ENCODE assay signal across 20 mouse cellular contexts in the genomic region with DNA sequence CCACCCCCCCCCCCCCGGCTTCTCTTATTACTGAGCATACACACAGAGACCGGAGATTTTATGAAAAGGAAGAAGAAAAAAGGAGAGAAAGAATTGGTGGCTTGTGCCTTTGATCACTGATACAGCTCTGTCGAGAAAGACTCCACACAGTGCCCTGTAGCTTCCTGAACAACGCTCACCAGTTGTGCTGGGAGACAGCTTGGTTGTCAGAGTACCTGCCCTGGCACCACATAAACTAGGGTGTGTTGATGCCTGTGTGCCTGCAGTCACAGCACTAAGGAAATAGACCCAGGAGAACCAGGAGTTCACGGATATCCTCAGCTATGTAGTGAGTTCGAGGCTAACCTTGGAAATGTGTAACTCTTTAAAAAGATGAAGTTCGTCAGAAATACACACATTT.
"Had no signal": no experiment of that assay in that cellular context is flagged by ENCODE, and none has a peak within 500 bp of the region (broad histone marks: within the 10 kb centered on the region; RNA-seq: fewer than 3 reads in every experiment).

No protein-coding gene starts in this region.

- ATAC-seq: liver, postnatal 0 days had no signal

- DNase-seq: liver, embryonic 13.5 days; liver, postnatal 0 days; lung, adult 2 months; lung, postnatal 14 days; lung, postnatal 36 days; retina, postnatal 1 day; right cerebral cortex, adult 18-20 months; right cerebral cortex, postnatal 25 days; right cerebral cortex, postnatal 4 days; spleen, adult 18-20 months; thymus, adult 18-20 months; thymus, postnatal 14 days; thymus, postnatal 36 days had no signal

- H3K9ac ChIP-seq: liver, embryonic 13.5 days; liver, embryonic 15.5 days; liver, postnatal 0 days; lung, embryonic 15.5 days; neural tube, embryonic 13.5 days; neural tube, embryonic 15.5 days had no signal

- H3K27ac ChIP-seq: liver, embryonic 13.5 days; liver, embryonic 15.5 days; lung, embryonic 15.5 days; macrophage; neural tube, embryonic 13.5 days; neural tube, embryonic 15.5 days had no signal

- H3K4me2 ChIP-seq: liver, embryonic 13.5 days; liver, embryonic 15.5 days; lung, embryonic 15.5 days; neural tube, embryonic 13.5 days; neural tube, embryonic 15.5 days had no signal

- H3K4me1 ChIP-seq: megakaryocyte, embryonic 14.5 days; neural tube, embryonic 13.5 days; neural tube, embryonic 15.5 days had no signal

- H3K4me3 ChIP-seq: liver, embryonic 13.5 days; liver, embryonic 15.5 days; lung, embryonic 15.5 days; megakaryocyte, embryonic 14.5 days; myocyte; neural tube, embryonic 13.5 days; neural tube, embryonic 15.5 days had no signal

- H3K27me3 ChIP-seq: liver, embryonic 13.5 days; liver, embryonic 15.5 days; lung, embryonic 15.5 days; megakaryocyte, embryonic 14.5 days; neural tube, embryonic 13.5 days; neural tube, embryonic 15.5 days had no signal

- H3K9me3 ChIP-seq: liver, embryonic 13.5 days; liver, embryonic 15.5 days; lung, embryonic 15.5 days; megakaryocyte, embryonic 14.5 days; neural tube, embryonic 13.5 days; neural tube, embryonic 15.5 days had no signal

- H3K36me3 ChIP-seq: liver, embryonic 13.5 days; liver, embryonic 15.5 days; lung, embryonic 15.5 days; neural tube, embryonic 13.5 days; neural tube, embryonic 15.5 days had no signal
